Mouse (Mus musculus): ENCODE data around the gene Slc35e4.
"Not testable (repeated sequence)": the region's sequence is repeated elsewhere in the genome, so short reads cannot be mapped to it uniquely, and the experiment has no call there.

The Slc35e4 gene

GRCm38 (mm10) chr11:3914109-3914840 is at the start of gene Slc35e4:
Gene Slc35e4 (minus strand): TSS chr11:3914664.
- DNase-seq (ENCODE audit: low spot score) = peak; percentile 87

DNA sequence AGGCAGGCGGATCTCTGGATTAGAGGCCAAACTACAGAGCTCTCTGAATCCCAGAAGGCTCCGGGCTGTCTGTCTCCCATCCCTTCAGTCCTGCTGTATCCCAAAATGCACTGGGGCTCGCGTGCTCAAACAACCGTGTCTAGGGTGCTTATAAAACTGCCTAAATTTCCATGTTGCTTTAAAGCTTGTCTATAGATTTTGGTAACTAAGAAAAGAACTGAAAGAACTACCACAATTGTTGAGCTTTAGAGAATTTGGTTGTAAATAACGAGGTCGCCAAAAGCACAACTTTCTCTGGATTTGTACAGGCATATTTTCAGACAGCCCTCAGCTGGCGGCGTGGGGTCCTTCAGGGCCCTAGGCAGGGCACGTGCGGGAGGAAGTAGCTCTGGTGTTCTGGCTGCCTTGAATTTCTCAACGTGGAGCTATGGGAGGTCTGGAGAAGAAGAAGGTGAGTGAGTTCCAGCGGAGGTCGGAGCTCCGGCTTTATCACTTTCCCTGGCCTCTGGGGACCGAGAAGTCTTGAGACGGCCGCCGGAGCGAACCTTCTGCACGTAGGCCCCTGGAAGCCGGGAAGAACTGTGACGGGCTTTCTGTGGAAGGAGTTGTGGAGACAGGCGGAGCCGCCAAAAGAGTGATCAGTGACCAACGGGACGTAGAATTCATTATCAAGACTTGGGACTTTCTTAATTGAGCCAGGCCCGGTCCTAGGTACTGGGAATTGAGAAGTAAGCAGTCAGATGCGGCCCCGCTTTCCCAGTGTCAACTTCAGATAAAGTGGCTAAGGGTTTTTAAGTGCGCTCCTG is 49.3 kb upstream of the Slc35e4 start, which contains the start of gene Pes1:
Gene Pes1 (plus strand): TSS at position 366 of the 806 bp plus-strand sequence.
- DNase-seq (ENCODE audit: low spot score) = peak; percentile 94

DNA sequence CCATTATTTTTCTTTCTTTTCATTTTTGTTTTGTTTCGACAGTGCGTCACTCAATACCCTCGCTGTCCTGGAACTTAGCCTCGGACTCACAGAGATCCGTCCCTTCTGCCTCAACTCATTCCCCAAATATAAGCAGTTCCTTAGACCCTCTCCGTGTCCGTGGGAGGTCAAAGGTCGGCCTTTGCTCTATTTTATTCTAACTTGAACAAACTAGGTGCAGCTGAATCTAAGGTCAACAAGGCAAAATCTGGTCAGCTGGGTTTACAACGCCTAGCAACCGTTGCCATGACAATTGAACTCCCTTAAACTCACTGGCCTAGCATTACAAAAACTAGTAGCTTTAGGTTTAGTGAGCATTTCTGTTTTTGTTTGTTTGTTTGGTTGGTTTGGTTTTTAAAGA is 48.7 kb upstream of the Slc35e4 start:
- no peak for DNase-seq (ENCODE audit: low spot score)

DNA sequence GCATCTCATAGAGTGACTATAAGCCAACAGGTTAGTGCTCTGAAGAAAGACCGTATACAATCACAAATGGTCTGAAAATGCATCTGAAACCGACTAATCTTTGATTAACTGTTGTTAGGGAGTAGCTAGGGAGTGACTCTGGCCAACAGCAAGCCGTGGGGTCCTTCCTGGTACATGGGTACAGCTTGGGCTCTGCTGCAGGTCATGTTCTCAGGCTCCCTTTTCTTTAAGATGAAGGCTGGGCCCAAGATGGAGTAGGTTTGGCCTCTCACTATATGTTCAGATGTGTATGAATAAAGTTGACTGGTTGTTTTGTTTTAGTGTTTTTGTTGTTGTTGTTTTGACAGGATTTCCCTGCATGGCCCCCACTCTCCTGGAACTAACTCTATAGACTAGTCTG is 47.3 kb upstream of the Slc35e4 start:
- no peak for DNase-seq (ENCODE audit: low spot score)

GRCm38 (mm10) chr11:3960901-3961300 is 46.4 kb upstream of the Slc35e4 start:
- no peak for DNase-seq (ENCODE audit: low spot score)

DNA sequence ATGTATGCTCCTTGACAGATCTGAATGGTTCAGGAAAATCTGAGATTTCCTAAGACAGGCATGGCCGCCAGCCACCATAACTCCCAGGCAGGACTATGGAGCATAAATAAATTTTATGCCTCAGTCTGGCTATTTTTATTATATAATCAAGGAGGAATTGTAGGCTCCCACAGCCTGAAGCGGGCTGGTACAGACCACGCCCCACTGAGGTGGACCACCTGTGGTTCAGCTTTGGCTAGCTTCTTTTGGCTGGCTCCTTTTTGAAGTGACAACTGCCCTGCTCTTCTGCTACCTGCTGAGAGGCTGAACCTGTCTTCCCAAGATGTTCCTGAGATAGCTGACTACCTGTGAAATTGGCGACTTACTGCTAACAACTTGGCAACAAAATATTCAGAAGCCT is 40.9 kb upstream of the Slc35e4 start:
- DNase-seq (ENCODE audit: low spot score) = not testable (repeated sequence)

DNA sequence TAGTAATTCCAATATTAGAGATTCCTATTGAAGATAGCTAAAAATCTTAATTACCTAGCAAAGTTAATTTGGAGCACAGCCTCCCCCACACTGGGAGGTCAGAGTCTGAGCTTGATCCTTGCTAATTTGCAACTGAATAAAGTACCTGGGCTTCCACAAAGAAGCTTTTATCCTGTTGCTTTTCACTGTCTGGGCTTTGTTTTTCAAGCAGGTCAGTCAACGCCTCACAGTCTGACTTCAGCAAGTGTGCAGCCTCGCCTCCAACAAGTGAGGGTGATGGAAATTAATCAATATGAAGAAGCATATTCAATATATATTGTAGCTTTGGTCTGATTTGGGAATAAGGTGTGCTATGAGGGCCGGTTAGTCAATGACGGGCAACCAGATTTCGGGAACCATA is 40.4 kb upstream of the Slc35e4 start:
- DNase-seq (ENCODE audit: low spot score) = not testable (repeated sequence)

GRCm38 (mm10) chr11:3946386-3946785 is 31.9 kb upstream of the Slc35e4 start:
- no peak for DNase-seq (ENCODE audit: low spot score)

GRCm38 (mm10) chr11:3941371-3941770 is 26.9 kb upstream of the Slc35e4 start:
- no peak for DNase-seq (ENCODE audit: low spot score)

DNA sequence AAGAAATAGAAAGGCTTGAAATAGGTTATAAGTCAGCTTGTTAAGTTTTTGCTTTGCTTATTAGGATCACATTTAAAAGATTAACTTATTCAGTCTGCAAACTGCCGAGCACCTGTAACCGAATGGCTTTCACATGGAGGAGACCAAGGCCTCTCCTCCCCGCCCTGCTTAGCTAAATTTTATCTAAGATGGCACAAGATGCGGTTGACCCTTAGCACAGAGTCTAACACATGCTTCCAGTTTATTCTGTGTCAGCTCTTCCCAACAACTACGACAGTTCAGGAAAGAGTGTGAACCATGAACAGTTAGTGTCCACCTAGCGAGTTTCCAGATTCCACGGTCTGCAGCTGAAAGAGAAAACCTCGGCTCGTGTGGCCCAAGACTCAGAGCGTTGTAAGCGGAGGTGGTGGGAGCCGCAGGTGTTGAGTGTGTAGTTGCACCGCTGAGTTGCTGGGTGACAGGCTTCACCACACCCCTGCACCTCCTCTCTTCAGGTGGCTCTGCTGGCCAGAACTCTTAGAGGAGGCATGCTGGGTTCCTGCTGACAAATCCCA is 22.9 kb upstream of the Slc35e4 start:
- DNase-seq (ENCODE audit: low spot score) = no peak

GRCm38 (mm10) chr11:3936318-3936717 is 21.9 kb upstream of the Slc35e4 start:
- no peak for DNase-seq (ENCODE audit: low spot score)

GRCm38 (mm10) chr11:3935135-3935534 is 20.7 kb upstream of the Slc35e4 start:
- DNase-seq (ENCODE audit: low spot score) = no peak

- no peak for DNase-seq (ENCODE audit: low spot score)
These were observed 19.4 kb upstream of the Slc35e4 start for GRCm38 (mm10) chr11:3933756-3934285.

GRCm38 (mm10) chr11:3931511-3932211 is 17.2 kb upstream of the Slc35e4 start, which contains the start of gene Tcn2:
Gene Tcn2 (minus strand): TSS chr11:3932159.
- DNase-seq (ENCODE audit: low spot score) = peak; percentile 91

DNA sequence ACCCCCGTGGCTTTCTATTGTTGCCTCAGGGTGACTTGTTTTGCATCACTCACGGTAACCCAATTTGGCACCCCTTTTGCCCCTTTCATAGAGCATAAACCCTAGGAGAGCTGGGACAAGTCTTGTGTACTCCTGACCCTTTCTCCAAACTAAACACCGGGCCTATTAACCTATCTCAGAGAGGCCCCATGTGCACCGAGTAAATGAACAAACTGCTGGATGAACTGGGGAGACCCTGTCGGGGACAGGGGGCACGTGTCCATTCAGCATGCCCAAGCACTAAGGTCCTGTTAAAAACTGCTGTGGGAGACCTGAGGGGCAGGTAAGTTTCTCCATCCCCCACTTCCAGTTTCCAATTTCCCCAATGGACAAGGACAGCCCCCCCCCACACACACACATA is 16.5 kb upstream of the Slc35e4 start:
- no peak for DNase-seq (ENCODE audit: low spot score)

- DNase-seq (ENCODE audit: low spot score) = peak; percentile 29
These were observed 15.6 kb upstream of the Slc35e4 start for GRCm38 (mm10) chr11:3930019-3930418.

DNA sequence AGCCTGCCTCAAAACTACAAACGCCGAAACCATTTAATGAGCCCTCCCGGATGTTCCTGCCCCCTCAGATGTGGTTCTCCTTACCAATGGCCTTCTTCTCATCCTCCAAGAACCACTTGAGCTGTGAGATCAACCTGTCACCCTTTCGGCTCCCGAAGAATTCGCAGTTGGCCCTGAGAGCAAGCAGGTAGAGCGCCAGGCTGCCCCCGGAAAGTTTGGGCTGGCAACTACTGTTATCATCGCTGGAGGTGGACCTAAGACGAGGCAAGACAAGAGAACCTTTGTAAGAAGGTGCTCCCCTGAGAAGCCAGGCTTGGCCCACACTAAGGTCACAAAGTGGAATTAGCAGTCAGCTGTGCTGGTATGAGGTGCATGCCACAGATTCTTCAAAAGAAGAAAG is 11.5 kb upstream of the Slc35e4 start:
- DNase-seq (ENCODE audit: low spot score) = no peak

DNA sequence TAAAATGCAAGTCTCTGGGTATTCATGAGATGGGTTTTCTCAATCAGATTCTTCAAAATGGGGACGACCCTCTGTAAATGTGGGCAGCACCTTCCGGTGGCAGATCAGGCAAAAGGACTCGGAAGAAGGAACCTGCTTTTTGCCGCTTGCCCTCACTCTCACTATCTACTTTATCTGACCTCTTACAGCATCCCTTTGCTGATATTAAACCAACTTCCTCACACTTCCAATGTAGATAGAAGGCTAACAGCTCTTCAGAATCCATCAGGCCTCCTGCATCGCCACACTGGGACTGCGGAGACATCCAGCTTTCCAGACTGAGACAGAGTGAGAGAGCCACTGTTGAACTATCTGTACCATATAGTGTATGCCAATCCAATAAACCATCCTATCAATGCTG is 8.3 kb upstream of the Slc35e4 start:
- no peak for DNase-seq (ENCODE audit: low spot score)

GRCm38 (mm10) chr11:3922115-3922514 is 7.7 kb upstream of the Slc35e4 start:
- DNase-seq (ENCODE audit: low spot score) = no peak

DNA sequence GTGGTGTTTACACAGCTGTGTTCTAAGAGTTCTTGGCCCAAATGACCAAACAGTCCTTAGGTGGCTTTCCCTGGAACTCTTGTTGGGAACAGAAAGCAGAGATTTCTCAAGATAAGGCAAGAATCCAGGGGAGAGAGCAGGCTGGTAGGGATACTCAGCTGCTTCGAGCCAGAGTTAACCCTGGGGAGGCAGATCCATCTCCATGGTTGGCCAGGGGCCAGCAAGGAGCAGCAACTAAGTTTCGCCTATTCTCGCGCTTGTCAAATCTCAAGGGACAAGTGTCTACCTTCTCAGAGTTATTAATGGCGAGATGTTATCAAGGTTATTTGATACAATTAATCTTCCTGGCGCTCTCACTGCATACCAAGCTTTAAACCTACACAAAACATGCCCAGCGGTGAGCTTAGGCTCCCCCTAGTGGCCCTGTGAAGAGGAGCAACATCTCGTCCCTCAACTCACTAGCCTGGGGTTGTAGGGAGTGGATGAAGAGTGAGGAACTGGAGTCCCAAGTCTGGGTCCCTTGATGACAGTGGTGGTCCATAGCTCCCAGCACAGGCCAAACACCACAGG is 6.9 kb upstream of the Slc35e4 start:
- DNase-seq (ENCODE audit: low spot score) = peak; percentile 94

DNA sequence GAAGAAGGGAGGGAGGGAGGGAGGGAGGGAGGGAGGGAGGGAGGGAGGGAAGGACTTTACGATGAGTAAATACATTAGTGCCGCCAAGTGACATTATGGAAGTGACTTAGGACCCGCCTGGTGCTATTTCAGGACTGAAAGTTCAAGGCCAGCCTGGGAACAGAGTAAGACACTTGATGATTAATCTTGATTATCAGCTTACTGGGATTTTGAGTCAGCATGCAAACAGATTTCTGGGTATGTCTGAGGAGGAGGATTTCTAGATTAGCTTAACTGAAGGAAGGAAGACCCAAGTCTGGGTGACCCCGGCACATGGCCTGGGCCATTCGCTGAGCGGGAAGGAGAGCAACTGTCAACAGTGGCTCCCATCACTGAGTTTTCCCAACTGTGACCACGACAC is 6.0 kb upstream of the Slc35e4 start:
- DNase-seq (ENCODE audit: low spot score) = no peak

DNA sequence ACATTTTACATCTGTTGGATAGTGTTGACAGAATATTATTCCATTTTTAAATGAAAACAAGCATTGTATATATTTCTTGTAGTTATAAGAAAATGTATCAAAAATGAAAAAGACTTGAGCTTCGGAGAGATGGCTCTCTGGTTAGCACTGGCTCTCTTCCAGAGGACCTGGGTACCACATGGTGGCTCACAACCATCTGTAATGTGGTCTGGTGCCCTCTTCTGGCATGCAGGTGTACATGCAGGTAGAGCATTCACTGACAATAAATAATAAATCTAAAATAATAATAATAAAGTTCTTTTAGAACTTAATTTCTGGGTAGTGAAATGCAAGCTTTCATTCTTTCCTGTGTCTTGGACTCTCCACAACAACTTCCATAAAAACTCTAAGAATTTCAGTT is 4.3 kb upstream of the Slc35e4 start:
- no peak for DNase-seq (ENCODE audit: low spot score)
